Mouse (Mus musculus) lung, adult 2 months (tissue): ENCODE data around the gene Gm20388. TPM values are rescaled to one million over a fixed set of nuclear protein-coding genes. Genes with fewer than 3 reads are reported as not detected.

Experiments
- DNase-seq: peaks from one replicate; pipeline ENCODE4 v3.0.0; 2022
- H3K4me1 ChIP-seq: fragments of 200-500 bp; 2 replicates; pipeline ENCODE4 v1.6.1; 2011; ENCODE audit warnings: low read length; ENCODE audit not compliant: control insufficient read depth, insufficient read depth
- H3K4me3 ChIP-seq: fragments of 200-500 bp; replicated peaks from 2 replicates; pipeline ENCODE3; 2011; ENCODE audit warnings: low read depth, mild to moderate bottlenecking, control low read depth, low read length; ENCODE audit errors: extremely low read depth
- CTCF ChIP-seq: fragments of 200-500 bp; IDR thresholded peaks from 2 replicates; pipeline ENCODE4 v1.5.1; 2011; ENCODE audit warnings: mild to moderate bottlenecking, low read length, control low read depth; ENCODE audit not compliant: insufficient read depth
- POLR2A ChIP-seq: fragments of 200-500 bp; IDR thresholded peaks from 2 replicates; pipeline ENCODE4 v1.6.1; 2011; ENCODE audit warnings: low read depth, mild to moderate bottlenecking, control low read depth, low read length, borderline replicate concordance; ENCODE audit errors: extremely low read depth
- WGBS: fragments of 180-500 bp; shearing (Covaris S2); methylation state at CpG from one replicate; pipeline ENCODE4 v1.1.7; 2018; 5-methylcytosine and 5-hydroxymethylcytosine counted together
- polyA plus RNA-seq: library from polyadenylated mRNA; depleted of rRNA; stranded (reverse); fragments of >200 nt; gene quantifications from 2 replicates; pipeline ENCODE4 v1.2.3, GENCODE M21; 2012

Gm20388 gene
- polyA plus RNA-seq, 1 experiment, result 67.8 TPM

DNA sequence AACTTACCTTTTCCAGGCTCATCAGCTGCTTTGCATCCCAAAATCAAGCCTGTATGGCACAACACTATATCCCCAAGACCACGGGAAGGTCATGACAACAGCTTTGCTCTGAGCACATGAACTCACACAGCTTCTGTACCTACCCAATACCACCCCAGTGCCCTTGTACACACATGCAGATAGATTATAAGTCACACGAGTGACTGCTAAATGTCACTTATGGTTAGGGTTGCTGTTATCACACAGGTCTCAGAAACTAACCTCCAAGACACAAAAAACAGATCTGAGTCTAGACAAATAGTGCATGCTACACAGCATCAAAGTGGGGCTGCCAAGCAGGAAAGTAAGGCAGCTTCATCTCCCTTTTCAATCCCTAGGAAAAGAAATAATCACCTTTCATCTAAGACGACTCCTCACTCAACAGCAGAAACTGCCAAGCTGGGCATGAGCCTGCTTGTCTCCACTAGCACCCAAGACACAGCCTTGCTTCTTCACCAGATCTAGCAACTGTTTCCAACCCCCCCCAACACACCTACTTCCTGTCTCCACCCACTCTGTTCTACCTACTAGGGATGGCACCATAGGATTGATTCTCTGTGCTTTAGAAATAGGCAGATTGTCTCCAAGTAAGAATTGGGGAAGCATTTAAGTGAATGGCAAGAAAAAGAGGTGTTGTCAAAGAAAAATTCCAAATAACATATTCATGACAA lies 3043.6 kb downstream of the Gm20388 start:
- peaks cover 29% of the 10 kb centered on the region for H3K4me1 ChIP-seq
- no peak for DNase-seq
- WGBS, result 63% methylated on average over 3 of the region's 3 CpGs
- no peak overlapping the region for H3K4me3 ChIP-seq
- TF ChIP-seq POLR2A (no peak), CTCF (no peak)

DNA sequence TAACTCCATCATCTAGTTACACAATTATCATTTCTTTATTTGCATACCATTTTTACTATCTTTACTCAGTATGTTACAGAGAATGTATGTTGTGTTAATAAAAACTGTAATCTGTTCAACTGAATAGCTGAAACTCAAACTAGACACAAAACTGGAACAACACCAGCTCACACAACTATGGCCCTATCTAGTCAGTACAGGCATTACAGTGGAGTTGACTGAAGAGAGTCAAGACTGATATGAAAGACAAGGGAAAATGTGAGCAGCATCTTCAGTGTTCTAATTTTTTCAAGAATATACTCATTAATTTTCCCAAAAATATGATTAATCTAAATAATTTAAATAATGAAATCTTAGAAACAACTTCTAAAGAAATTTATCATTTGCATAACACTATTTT lies 3044.6 kb downstream of the Gm20388 start:
- H3K4me3 ChIP-seq, result no peak overlapping the region
- DNase-seq, result no peak
- TF ChIP-seq POLR2A (no peak), CTCF (no peak)
- peaks cover 28% of the 10 kb centered on the region for H3K4me1 ChIP-seq

DNA sequence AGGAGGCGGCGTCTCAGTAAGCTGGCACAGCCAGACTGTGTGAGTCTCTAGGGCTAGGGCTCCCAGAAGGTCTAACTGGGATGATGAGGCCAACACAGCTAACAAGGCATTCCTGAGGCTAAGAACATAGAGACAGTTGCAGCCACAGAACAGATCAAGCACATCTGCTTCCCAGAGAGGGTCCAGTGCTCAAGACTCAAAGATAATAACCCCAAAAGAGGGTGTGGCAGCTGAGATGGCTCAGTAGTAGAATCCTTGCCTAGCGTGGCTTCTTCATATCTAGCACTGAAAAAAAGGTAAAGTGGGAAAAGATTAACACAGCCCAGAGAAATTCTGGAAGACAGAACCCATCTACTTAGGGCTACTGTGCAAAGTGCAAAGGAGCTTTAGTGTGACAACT lies 3045.4 kb downstream of the Gm20388 start:
- Histone ChIP-seq H3K4me3 (no peak overlapping the region), H3K4me1 (peaks cover 32% of the 10 kb centered on the region)
- 86% methylated on average over 3 of the region's 3 CpGs for WGBS
- TF ChIP-seq CTCF (no peak), POLR2A (no peak)
- DNase-seq, result no peak

DNA sequence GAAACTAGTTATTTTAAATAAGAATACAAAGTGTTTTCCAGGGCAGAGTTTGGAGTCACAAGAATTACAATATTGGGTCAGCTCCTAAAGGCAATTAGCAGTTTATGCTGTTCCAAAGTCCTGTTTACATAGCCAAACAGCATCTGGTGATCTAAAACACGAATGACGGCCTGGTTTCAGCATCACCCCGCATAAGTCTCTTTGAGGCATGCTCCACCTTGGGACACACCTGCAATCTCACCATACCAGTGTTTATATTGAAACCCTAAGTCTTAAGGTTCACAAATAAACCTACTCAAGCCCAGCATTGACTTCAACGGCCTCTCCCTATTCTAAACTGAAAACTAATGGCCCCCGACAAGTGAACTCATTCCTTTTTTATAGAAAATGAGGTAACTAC lies 3049.7 kb downstream of the Gm20388 start:
- TF ChIP-seq CTCF, result no peak
- no peak for TF ChIP-seq POLR2A
- Histone ChIP-seq H3K4me1 (peaks cover 27% of the 10 kb centered on the region), H3K4me3 (no peak overlapping the region)
- 52% methylated on average over 5 of the region's 5 CpGs for WGBS
- no peak for DNase-seq

DNA sequence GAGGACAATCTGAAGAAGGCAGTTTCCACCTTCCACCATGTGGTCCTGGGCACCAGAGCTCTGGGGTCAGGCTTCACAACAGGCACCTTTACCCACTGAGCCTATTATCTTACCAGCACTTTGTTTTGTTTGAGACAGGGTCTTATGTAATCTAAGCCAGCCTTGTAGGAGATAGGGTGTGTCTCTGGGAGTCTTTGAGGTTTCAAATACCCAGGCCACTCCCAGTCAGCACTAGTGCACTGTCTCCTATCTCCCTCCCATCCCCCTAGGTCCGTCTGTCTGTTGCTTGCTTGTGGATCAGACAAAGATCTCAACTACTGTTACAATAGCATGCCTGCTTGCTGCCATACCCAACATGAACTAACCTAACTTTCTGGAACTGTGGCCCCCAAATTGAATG lies 3050.3 kb downstream of the Gm20388 start:
- Histone ChIP-seq H3K4me1 (peaks cover 26% of the 10 kb centered on the region), H3K4me3 (no peak overlapping the region)
- TF ChIP-seq CTCF (no peak), POLR2A (no peak)
- WGBS, result 16% methylated on average over 1 of the region's 1 CpGs
- DNase-seq, result no peak

DNA sequence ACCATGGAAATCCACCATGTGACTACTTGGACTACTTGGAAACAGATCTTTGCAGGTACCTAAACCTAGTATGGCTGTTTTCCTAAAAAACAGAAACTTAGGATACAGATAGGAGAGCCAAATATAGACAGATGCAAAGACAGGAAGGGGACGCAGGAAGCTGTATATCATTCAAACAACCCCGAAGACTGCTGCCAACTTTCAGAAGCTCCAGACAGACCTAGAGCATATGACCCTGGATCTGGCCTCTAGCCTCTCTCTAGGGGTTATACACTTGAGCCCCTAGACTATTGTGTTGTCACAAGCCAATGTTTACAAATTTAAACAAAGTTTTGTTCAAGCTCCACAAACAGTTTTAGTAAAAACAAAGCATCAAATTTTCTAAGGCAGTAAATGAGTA lies 3050.8 kb downstream of the Gm20388 start:
- WGBS, result 8% methylated on average over 2 of the region's 2 CpGs
- TF ChIP-seq CTCF, result no peak
- TF ChIP-seq POLR2A, result no peak
- Histone ChIP-seq H3K4me3 (no peak overlapping the region), H3K4me1 (peaks cover 24% of the 10 kb centered on the region)
- no peak for DNase-seq

DNA sequence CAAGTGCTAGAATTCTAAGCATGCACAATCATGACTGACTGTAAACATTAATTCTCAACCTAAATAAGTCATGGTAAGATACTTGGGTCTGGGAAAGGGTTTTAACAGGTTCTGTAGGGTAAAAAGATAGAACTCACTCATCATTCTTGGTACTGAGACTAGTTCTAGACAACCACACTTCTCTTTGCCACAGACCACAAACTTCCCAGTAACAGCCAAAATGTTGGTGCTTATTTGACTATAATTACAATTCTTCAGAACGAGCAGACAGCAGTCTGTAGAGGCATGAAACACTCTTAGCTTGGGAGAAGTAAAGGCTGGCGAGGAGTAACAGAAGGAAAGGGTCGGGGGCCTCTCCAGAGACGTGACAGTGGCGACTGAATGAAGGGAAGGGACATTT lies 3051.4 kb downstream of the Gm20388 start:
- TF ChIP-seq POLR2A, result no peak
- no peak for TF ChIP-seq CTCF
- Histone ChIP-seq H3K4me1 (peaks cover 21% of the 10 kb centered on the region), H3K4me3 (no peak overlapping the region)
- 48% methylated on average over 5 of the region's 5 CpGs for WGBS
- DNase-seq, result no peak

DNA sequence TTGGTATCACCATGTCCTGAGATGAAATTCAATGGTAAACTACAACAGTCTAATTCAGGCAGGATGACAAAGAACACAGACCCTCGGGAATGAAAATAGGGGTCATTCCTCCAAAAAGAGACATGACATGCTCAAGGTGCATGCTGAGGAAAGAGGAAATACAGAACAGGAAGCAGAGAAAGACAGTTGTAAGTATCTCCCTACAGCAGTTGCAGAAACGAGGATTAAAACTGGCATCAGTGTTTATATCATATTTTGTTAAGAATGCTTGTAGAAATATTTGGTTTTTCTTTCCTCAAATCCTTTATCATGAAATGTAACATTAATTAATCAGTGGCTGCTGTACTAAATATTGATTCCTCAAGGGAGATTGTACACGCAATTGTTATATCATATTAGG lies 3056.0 kb downstream of the Gm20388 start:
- WGBS, result 47% methylated on average over 3 of the region's 3 CpGs
- TF ChIP-seq CTCF (no peak), POLR2A (no peak)

DNA sequence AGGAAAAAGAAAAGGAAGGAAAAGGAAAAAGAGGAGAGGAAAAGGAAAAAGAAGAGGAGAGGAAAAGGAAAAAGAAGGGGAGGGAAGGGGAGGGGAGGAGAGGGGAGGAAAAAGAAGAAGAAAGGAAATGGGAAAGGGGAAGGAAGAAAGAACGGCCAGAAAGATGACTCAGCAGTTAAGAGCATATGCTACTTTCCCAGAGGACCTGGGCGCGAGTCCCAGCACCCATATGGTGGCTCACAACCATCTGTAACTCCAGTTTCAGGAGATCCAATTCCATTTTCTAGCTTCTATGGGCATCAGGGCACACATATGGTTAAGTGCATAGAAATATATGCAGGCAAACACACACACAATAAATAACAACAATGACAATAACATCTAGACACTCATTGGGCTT lies 3057.5 kb downstream of the Gm20388 start:
- Histone ChIP-seq H3K4me1 (no peaks in the 10 kb centered on the region; the same call in none of the 2 replicates), H3K4me3 (no peak overlapping the region)
- 86% methylated on average over 3 of the region's 3 CpGs for WGBS
- TF ChIP-seq POLR2A (no peak), CTCF (no peak)
- no peak for DNase-seq

More for the DNA sequence above, 3056.0 kb downstream of the Gm20388 start:
- H3K4me1 ChIP-seq, result peaks cover 6% of the 10 kb centered on the region
- no peak for DNase-seq
- H3K4me3 ChIP-seq, result no peak overlapping the region

DNA sequence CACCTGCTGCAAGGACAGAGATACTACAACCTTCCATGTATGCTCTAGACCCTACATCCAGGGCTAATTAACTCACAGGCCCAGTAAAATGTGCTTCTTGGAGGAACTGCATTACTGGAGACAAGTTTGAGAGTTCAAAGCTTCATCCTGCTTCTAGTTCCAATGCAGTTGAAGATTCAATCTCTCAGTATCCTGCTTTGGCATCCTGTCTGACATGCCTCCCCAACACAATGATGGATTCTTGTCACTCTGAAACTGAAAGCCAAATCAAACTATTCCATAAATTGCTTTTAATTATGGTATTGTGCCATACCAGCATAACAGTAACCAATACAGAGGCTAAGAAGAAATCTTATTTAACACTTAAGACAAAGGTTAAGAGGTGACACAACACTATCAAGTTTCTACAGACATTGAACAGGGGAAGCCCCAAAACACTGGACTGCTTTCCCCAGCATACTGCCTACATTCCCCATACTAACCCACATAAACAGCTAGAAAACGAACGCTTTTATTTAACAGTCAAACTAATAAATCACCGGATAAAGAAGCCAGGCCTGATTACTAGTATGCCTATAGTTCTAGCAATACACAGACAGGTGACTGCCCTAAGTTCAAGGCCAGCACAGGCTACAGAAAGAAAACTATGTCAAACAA lies 3059.5 kb downstream of the Gm20388 start:
- WGBS, result 91% methylated on average over 3 of the region's 3 CpGs
- no peaks in the 10 kb centered on the region; the same call in none of the 2 replicates for H3K4me1 ChIP-seq
- DNase-seq, result no peak
- TF ChIP-seq CTCF (no peak), POLR2A (no peak)
- no peak overlapping the region for H3K4me3 ChIP-seq

DNA sequence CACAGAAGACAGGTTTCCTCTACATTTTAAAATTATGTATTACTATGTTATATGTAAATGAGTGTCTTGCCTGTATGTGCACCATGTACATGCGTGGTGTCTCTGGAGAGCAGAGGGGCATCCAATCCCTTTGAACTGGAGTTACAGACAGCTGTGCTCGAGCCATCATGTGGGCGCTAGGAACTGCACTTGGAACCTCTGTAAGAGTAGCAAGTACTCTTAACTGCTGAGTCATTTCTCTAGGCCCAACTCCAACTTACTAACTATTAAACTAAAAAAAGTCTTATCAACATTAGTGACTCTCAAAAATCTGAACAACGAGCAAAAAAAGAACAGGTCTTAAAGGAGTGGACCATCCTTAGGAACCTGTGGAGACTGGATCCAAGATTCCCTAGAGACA lies 3065.4 kb downstream of the Gm20388 start:
- Histone ChIP-seq H3K4me1 (peaks cover 14% of the 10 kb centered on the region), H3K4me3 (no peak overlapping the region)
- no peak for TF ChIP-seq POLR2A
- TF ChIP-seq CTCF, result no peak
- no peak for DNase-seq
- WGBS, result 51% methylated on average over 4 of the region's 4 CpGs
